Mouse (Mus musculus): Measurements from ENCODE around the gene Ece1.

The Ece1 gene

GRCm38 (mm10) chr4:137853822-137854221 lies 8.2 kb upstream of the Ece1 start:
- no peak for ATAC-seq (ENCODE audit: insufficient number of reproducible peaks, low FRiP score, low TSS enrichment)

GRCm38 (mm10) chr4:137855741-137856341 lies 6.2 kb upstream of the Ece1 start:
- ATAC-seq (ENCODE audit: insufficient number of reproducible peaks, low FRiP score, low TSS enrichment), result no peak

DNA sequence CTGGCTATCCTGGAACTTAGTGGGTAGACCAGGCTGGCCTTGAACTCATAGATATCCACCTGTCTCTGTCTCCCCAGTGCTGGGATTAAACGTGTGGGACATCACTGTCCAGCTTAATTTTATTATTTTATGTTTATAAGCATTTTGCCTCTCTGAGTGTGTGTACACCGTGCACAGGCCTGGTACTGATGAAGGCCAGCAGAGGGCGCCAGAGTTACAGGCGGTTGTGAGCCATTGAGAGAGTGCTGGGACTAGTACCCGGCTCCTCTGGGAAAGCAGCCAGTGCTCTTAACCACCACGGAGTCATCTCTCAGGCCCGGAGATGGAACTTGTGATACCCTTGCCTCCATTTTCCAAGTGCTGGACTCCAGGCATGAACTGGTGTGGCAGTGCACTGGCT lies 4.9 kb upstream of the Ece1 start:
- ATAC-seq (ENCODE audit: insufficient number of reproducible peaks, low FRiP score, low TSS enrichment), result no peak

DNA sequence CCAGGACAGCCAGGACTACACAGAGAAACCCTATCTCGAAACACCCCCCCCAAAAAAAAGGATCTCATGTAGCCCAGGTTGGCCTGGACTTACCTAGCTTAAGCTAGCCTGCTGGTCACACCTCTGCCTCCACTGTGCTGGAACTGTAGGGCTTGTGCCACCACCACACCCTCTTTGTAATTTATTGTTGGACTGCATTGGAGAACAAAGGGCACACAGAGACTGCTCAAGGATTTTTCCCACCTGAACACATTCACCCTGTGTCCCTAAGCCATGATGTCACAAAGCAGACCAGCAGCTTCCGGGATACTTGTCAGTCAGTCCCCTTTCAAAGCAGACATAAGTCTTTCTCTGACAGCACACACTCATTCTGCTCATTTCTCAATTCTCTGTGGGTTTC lies 3.7 kb upstream of the Ece1 start:
- ATAC-seq (ENCODE audit: insufficient number of reproducible peaks, low FRiP score, low TSS enrichment), result no peak

GRCm38 (mm10) chr4:137861461-137862011 lies 501 bp upstream of the Ece1 start:
- peak; percentile 4; the same call in 1 of the 2 replicates for ATAC-seq (ENCODE audit: insufficient number of reproducible peaks, low FRiP score, low TSS enrichment)

- ATAC-seq (ENCODE audit: insufficient number of reproducible peaks, low FRiP score, low TSS enrichment), result no peak
These were observed 641 bp downstream of the Ece1 start for GRCm38 (mm10) chr4:137862516-137863240.

DNA sequence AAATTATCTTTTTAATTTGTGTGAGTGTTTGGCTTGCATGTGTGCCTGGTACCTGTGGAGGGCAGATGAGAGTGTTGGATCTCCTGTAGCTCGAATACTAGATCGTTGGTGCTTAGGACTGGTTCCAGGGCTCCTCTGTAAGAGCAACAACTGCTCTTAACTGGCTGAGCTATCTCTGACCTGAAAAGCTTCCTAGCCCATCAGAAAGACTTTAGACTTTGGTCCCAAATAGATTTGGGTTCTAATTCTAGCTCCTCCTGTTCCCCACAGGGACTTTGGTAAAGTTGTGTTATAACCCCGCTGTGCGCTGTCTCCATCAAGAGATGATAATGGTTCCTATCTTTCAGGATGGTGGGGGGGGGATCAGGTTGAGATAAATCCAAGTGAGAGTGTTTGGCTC lies 2.0 kb downstream of the Ece1 start:
- no peak for ATAC-seq (ENCODE audit: insufficient number of reproducible peaks, low FRiP score, low TSS enrichment)

- ATAC-seq (ENCODE audit: insufficient number of reproducible peaks, low FRiP score, low TSS enrichment), result no peak
These were observed 2.7 kb downstream of the Ece1 start for GRCm38 (mm10) chr4:137864769-137865168.

GRCm38 (mm10) chr4:137865221-137865641 lies 3.2 kb downstream of the Ece1 start:
- ATAC-seq (ENCODE audit: insufficient number of reproducible peaks, low FRiP score, low TSS enrichment), result no peak

GRCm38 (mm10) chr4:137866206-137866863 lies 4.3 kb downstream of the Ece1 start:
- ATAC-seq (ENCODE audit: insufficient number of reproducible peaks, low FRiP score, low TSS enrichment), result no peak

GRCm38 (mm10) chr4:137867225-137867624 lies 5.2 kb downstream of the Ece1 start:
- no peak for ATAC-seq (ENCODE audit: insufficient number of reproducible peaks, low FRiP score, low TSS enrichment)

GRCm38 (mm10) chr4:137867675-137868257 lies 5.7 kb downstream of the Ece1 start:
- no peak for ATAC-seq (ENCODE audit: insufficient number of reproducible peaks, low FRiP score, low TSS enrichment)

GRCm38 (mm10) chr4:137869667-137870274 lies 7.7 kb downstream of the Ece1 start:
- no peak for ATAC-seq (ENCODE audit: insufficient number of reproducible peaks, low FRiP score, low TSS enrichment)

- ATAC-seq (ENCODE audit: insufficient number of reproducible peaks, low FRiP score, low TSS enrichment), result no peak
These were observed 8.9 kb downstream of the Ece1 start for GRCm38 (mm10) chr4:137870979-137871378.

DNA sequence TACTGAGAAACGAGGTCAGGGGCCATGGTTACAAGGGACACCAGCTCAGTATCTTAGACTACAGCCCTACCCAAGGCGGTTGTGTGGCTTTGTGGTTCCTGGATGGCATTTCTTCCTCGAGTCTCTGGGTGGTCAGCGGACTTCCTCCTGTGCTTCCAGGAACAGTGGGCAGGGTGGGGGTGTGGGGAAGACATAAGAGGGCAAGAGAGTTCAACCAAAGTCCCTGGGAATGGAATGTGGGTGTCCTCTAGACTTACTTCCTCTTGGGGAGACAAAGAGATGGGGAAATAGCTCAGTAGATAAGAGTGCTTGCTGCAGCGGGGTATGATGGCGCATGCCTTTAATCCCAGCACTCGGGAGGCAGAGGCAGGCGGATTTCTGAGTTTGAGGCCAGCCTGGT lies 9.4 kb downstream of the Ece1 start:
- ATAC-seq (ENCODE audit: insufficient number of reproducible peaks, low FRiP score, low TSS enrichment), result no peak

- no peak for ATAC-seq (ENCODE audit: insufficient number of reproducible peaks, low FRiP score, low TSS enrichment)
These were observed 12.3 kb downstream of the Ece1 start for GRCm38 (mm10) chr4:137874337-137874736.

- ATAC-seq (ENCODE audit: insufficient number of reproducible peaks, low FRiP score, low TSS enrichment), result no peak
These were observed 12.8 kb downstream of the Ece1 start for GRCm38 (mm10) chr4:137874826-137875225.

DNA sequence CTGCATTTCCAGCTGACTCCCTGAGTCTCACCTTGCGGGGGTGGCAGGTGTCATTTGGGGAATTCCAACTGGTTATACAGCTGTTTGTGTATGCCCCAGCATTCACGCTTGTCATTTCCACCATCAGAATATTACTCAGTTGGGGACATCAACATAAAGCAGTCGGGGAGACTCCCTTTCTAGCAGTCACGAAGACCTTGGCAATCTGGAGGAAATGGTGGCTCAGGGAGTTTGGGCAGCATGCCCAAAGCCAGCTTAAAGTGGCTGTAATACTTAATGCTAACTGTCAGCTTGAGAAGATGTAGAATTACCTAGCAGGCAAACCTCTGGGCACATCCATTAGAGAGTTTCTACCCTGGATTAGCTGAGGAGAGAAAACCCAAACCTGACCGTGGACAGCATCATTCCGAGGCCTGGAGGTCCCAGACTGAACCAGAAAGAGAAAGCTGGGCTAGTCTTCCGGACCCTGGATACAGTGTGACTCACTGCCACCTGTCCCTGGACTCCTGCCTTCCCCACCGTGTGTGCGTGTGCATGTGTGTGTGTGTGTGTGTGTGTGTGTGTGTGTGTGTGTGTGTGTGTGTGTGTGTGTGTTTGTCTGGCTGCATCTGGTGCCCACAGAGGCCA lies 13.5 kb downstream of the Ece1 start:
- no peak for ATAC-seq (ENCODE audit: insufficient number of reproducible peaks, low FRiP score, low TSS enrichment)

GRCm38 (mm10) chr4:137876834-137877233 lies 14.8 kb downstream of the Ece1 start:
- no peak for ATAC-seq (ENCODE audit: insufficient number of reproducible peaks, low FRiP score, low TSS enrichment)

DNA sequence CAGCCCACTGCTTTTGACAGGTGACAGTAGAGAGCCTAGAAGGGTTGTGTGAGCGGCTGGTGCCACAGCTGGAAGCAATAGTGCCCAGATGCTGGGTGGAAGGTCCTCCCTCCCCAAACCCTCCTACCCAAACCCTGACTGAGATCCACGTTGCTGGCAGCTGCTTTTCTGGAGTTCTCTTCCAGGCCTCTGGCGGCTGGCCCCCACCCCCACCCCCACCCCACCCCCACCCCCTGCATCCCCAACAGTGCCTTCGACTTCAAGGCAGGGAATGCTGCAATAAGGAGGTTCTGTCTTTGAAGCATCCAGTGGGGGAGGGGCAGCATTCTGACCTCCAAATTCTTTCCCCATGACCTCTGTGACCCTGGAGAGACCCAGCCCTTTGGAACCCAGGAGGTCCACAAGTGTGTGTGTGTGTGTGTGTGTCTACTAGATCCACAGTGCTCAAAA lies 15.4 kb downstream of the Ece1 start:
- no peak for ATAC-seq (ENCODE audit: insufficient number of reproducible peaks, low FRiP score, low TSS enrichment)
